Mouse (Mus musculus) MEL (cell line): ENCODE measurements around the gene Prkaa1.

ENCODE experiments used
- CTCF ChIP-seq, 3 experiments: IDR thresholded peaks in 2 of 3; conservative IDR thresholded peaks in 1 of 3; 2 replicates each; pipeline ENCODE4 v1.5.1; 2011 to 2012; ENCODE audit warnings: low read length in 3 of 3, low read depth in 2 of 3, mild to moderate bottlenecking in 2 of 3, improper control_type of control experiment in 1 of 3, inconsistent platforms in 1 of 3, mixed read lengths in 1 of 3, moderate library complexity in 1 of 3; ENCODE audit not compliant: control insufficient read depth in 1 of 3, insufficient read depth in 1 of 3, poor library complexity in 1 of 3, severe bottlenecking in 1 of 3
- GATA1 ChIP-seq: IDR thresholded peaks from 2 replicates; pipeline ENCODE4 v1.6.1; 2011; ENCODE audit warnings: low read depth, low read length, improper control_type of control experiment
- MYC ChIP-seq: IDR thresholded peaks from 2 replicates; pipeline ENCODE4 v1.6.1; 2011; ENCODE audit warnings: low read depth, mild to moderate bottlenecking, low read length, improper control_type of control experiment, moderate library complexity
- NRF1 ChIP-seq: IDR thresholded peaks from 2 replicates; pipeline ENCODE4 v1.6.1; 2014; ENCODE audit warnings: low read depth, mild to moderate bottlenecking, inconsistent platforms, low read length, improper control_type of control experiment, moderate library complexity; ENCODE audit not compliant: poor library complexity, insufficient read depth, severe bottlenecking
- POLR2A ChIP-seq, 2 experiments: IDR thresholded peaks; 2 replicates each; pipeline ENCODE4 v1.6.1; 2011 to 2012; ENCODE audit warnings: low read length in 2 of 2, mild to moderate bottlenecking in 2 of 2, control low read depth in 1 of 2, improper control_type of control experiment in 1 of 2, low read depth in 1 of 2, moderate library complexity in 1 of 2; ENCODE audit not compliant: control insufficient read depth in 1 of 2, insufficient read depth in 1 of 2, poor library complexity in 1 of 2
- RCOR1 ChIP-seq: IDR thresholded peaks from 2 replicates; pipeline ENCODE4 v1.6.1; 2012; ENCODE audit warnings: low read depth, mild to moderate bottlenecking, inconsistent platforms, low read length, improper control_type of control experiment
- UBTF ChIP-seq: IDR thresholded peaks from 2 replicates; pipeline ENCODE4 v1.6.1; 2012; ENCODE audit warnings: low read depth, mild to moderate bottlenecking, inconsistent platforms, low read length, improper control_type of control experiment, moderate library complexity, borderline replicate concordance; ENCODE audit not compliant: insufficient read depth
- USF2 ChIP-seq, 2 experiments: IDR thresholded peaks; 2 replicates each; pipeline ENCODE4 v1.6.1; 2011 to 2012; ENCODE audit warnings: improper control_type of control experiment in 2 of 2, low read length in 2 of 2, borderline replicate concordance in 1 of 2, inconsistent platforms in 1 of 2, low read depth in 1 of 2, mild to moderate bottlenecking in 1 of 2; ENCODE audit not compliant: insufficient read depth in 1 of 2
- ZNF384 ChIP-seq: IDR thresholded peaks from 2 replicates; pipeline ENCODE4 v1.6.1; 2012; ENCODE audit warnings: low read depth, mild to moderate bottlenecking, inconsistent platforms, low read length, improper control_type of control experiment

DNA sequence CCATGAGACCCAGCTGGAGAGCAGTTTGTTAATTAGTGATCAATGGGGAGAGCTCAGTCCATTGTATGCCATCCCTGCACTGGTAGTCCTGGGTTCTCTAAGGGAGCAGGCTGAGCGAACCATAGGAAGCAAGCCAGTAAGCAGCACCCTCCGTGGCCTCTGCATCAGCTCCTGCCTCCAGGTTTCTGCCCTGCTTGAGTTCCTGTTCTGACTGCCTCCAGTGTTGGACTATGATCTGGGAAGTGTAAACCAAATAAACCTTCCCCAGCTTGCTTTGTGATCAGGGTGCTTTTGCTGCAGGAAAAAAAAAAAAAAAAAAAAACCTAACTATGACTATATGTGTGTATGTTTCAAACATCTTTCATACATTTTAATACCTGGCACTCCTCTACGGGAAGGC lies 10.4 kb upstream of the Prkaa1 start:
- TF ChIP-seq POLR2A (IDR thresholded peaks at IDR 0.05; ENCODE audit: control insufficient read depth in 1 of 2, insufficient read depth in 1 of 2, low read depth in 1 of 2, low read length in 2 of 2, poor library complexity in 1 of 2): no peak
- no peak for TF ChIP-seq ZNF384
- no peak for TF ChIP-seq USF2 (IDR thresholded peaks at IDR 0.05; ENCODE audit: borderline replicate concordance in 1 of 2, insufficient read depth in 1 of 2, low read depth in 1 of 2, low read length in 2 of 2)
- TF ChIP-seq NRF1: no peak
- no peak for TF ChIP-seq UBTF
- no peak for TF ChIP-seq MYC
- TF ChIP-seq CTCF (IDR thresholded peaks at IDR 0.05 in 2 of 3, conservative IDR thresholded peaks at IDR 0.05 in 1 of 3; ENCODE audit: control insufficient read depth in 1 of 3, insufficient read depth in 1 of 3, low read depth in 2 of 3, low read length in 3 of 3, poor library complexity in 1 of 3, severe bottlenecking in 1 of 3): no peak
- no peak for TF ChIP-seq RCOR1
- TF ChIP-seq GATA1: no peak
